Mouse (Mus musculus): ENCODE data around the gene Fam169b. TPM values are rescaled to one million over a fixed set of nuclear protein-coding genes. Genes with fewer than 3 reads are reported as not detected.

Fam169b gene
- polyA plus RNA-seq, 1 experiment from 2014 or later, result not detected

- H3K36me3 ChIP-seq, result no peaks in the 10 kb centered on the region
- 43% methylated on average over 4 of the region's 4 CpGs for WGBS
- H3K4me3 ChIP-seq, result no peak overlapping the region
- no peaks in the 10 kb centered on the region for H3K27me3 ChIP-seq
- ATAC-seq (replicated peaks), result no peak
- no peak overlapping the region for H3K27ac ChIP-seq (replicated peaks)
- H3K9me3 ChIP-seq, result no peaks in the 10 kb centered on the region
- H3K4me2 ChIP-seq (replicated peaks), result no peak overlapping the region
- H3K4me1 ChIP-seq, result no peaks in the 10 kb centered on the region
- no peak overlapping the region for H3K9ac ChIP-seq (replicated peaks)
These were observed 28.0 kb upstream of the Fam169b start for GRCm38 (mm10) chr7:68245681-68246080.

DNA sequence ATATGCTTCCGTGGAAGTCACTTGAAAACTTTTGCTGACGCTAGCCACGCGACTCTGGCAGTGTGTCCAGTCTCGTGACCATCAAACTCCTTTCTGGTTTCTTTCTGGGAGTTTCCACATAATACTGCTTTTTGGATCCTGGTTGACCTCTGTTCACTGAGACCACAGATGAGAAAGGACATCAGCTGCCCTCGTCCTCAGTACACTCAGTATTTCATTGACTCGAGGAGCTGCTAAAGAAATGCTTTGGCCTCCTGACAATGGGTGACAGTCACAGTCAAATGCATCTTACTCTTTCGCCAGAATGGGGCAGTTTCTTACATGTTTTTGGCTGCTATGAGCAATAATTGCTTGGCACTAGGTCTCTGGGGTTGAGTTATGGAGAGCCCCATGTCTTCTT, 27.4 kb upstream of the Fam169b start:
- Histone ChIP-seq H3K9ac (replicated peaks) (no peak overlapping the region), H3K4me1 (no peaks in the 10 kb centered on the region), H3K4me3 (no peak overlapping the region), H3K27ac (replicated peaks) (no peak overlapping the region), H3K4me2 (replicated peaks) (no peak overlapping the region), H3K27me3 (no peaks in the 10 kb centered on the region), H3K9me3 (no peaks in the 10 kb centered on the region), H3K36me3 (no peaks in the 10 kb centered on the region)
- 84% methylated on average over 8 of the region's 8 CpGs for WGBS
- ATAC-seq (replicated peaks), result no peak

- no peak for ATAC-seq (replicated peaks)
- Histone ChIP-seq H3K27me3 (no peaks in the 10 kb centered on the region), H3K9ac (replicated peaks) (no peak overlapping the region), H3K9me3 (no peaks in the 10 kb centered on the region), H3K4me2 (replicated peaks) (no peak overlapping the region), H3K4me1 (no peaks in the 10 kb centered on the region), H3K27ac (replicated peaks) (no peak overlapping the region), H3K4me3 (no peak overlapping the region), H3K36me3 (no peaks in the 10 kb centered on the region)
- 88% methylated on average over 1 of the region's 1 CpGs for WGBS
These were observed 23.2 kb upstream of the Fam169b start for GRCm38 (mm10) chr7:68250411-68250810.

DNA sequence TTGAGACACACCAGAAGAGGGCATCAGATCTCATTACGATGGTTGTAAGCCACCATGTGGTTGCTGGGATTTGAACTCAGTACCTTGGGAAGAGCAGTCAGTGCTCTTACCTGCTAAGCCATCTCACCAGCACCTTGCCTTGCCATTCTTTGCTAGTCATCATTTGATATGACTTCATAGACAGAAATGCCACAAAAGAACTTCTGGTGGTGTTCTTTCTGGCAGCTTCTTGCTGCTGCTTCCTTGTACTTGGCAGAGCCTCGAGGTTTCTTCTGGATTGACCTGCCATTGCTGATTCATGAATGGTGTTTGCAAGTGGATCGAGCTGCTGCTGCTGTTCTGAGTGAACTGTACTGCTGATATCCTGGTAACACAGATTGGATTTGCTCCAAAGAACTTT, 22.7 kb upstream of the Fam169b start:
- Histone ChIP-seq H3K36me3 (no peaks in the 10 kb centered on the region), H3K9ac (replicated peaks) (no peak overlapping the region), H3K4me1 (no peaks in the 10 kb centered on the region), H3K9me3 (no peaks in the 10 kb centered on the region), H3K27ac (replicated peaks) (no peak overlapping the region), H3K4me3 (no peak overlapping the region), H3K4me2 (replicated peaks) (no peak overlapping the region), H3K27me3 (no peaks in the 10 kb centered on the region)
- no peak for ATAC-seq (replicated peaks)
- 88% methylated on average over 3 of the region's 3 CpGs for WGBS

- Histone ChIP-seq H3K4me3 (no peak overlapping the region), H3K27me3 (no peaks in the 10 kb centered on the region), H3K36me3 (no peaks in the 10 kb centered on the region), H3K27ac (replicated peaks) (no peak overlapping the region), H3K9me3 (no peaks in the 10 kb centered on the region), H3K4me2 (replicated peaks) (no peak overlapping the region), H3K9ac (replicated peaks) (no peak overlapping the region), H3K4me1 (no peaks in the 10 kb centered on the region)
- no peak for ATAC-seq (replicated peaks)
- 45% methylated on average over 2 of the region's 2 CpGs for WGBS
These were observed 15.9 kb upstream of the Fam169b start for GRCm38 (mm10) chr7:68257767-68258166.

DNA sequence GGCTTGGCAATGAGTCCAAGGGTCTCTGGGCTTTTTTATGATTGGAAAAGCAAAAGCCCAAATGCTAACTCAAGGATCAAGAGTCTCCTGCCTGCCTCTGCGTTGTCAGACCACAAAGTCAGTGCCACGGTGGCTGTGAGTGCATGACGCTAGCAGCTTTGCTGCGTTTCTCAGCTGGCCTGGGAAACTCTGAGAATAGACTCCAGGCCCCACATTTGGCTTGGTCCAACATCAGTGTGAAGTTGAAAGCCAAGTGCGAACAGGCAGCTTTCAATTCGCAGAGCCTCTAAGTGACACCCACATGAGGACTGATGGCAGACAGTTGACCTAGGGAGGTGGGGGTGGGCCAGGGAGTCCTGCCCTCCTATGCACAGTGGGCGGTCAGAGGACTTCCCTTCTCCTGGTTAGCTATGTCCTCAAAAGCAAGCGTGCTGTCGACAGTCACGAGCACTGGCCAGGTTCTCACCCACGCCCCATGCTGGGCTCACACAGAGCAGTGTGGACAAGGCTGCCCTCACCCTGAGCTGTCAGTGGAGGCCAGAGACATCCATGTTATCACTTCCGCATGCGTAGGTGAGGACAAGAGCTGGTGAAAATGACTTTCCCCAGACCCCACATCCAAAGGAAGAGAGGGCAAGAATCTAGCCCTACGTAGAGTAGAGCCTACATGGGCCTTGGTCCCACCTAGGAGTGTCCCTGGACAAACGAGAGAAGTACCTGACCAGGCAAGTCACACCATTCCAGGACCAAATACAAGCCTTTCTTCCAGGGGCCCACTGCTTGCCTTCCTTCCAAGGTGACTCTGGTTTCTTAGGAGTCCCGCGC, 15.1 kb upstream of the Fam169b start:
- H3K36me3 ChIP-seq, result no peaks in the 10 kb centered on the region
- H3K4me1 ChIP-seq, result no peaks in the 10 kb centered on the region
- no peak overlapping the region for H3K9ac ChIP-seq (replicated peaks)
- no peaks in the 10 kb centered on the region for H3K27me3 ChIP-seq
- 85% methylated on average over 17 of the region's 17 CpGs for WGBS
- H3K4me2 ChIP-seq (replicated peaks), result no peak overlapping the region
- no peak overlapping the region for H3K27ac ChIP-seq (replicated peaks)
- no peak for ATAC-seq (replicated peaks)
- no peaks in the 10 kb centered on the region for H3K9me3 ChIP-seq
- H3K4me3 ChIP-seq, result no peak overlapping the region

GRCm38 (mm10) chr7:68259523-68260081, 14.0 kb upstream of the Fam169b start:
- H3K27ac ChIP-seq (replicated peaks), result no peak overlapping the region
- H3K4me1 ChIP-seq, result peaks cover 9% of the 10 kb centered on the region
- H3K4me3 ChIP-seq, result no peak overlapping the region
- no peaks in the 10 kb centered on the region for H3K36me3 ChIP-seq
- 79% methylated on average over 6 of the region's 6 CpGs for WGBS
- no peak overlapping the region for H3K4me2 ChIP-seq (replicated peaks)
- no peaks in the 10 kb centered on the region for H3K9me3 ChIP-seq
- no peaks in the 10 kb centered on the region for H3K27me3 ChIP-seq
- H3K9ac ChIP-seq (replicated peaks), result no peak overlapping the region
- no peak for ATAC-seq (replicated peaks)

DNA sequence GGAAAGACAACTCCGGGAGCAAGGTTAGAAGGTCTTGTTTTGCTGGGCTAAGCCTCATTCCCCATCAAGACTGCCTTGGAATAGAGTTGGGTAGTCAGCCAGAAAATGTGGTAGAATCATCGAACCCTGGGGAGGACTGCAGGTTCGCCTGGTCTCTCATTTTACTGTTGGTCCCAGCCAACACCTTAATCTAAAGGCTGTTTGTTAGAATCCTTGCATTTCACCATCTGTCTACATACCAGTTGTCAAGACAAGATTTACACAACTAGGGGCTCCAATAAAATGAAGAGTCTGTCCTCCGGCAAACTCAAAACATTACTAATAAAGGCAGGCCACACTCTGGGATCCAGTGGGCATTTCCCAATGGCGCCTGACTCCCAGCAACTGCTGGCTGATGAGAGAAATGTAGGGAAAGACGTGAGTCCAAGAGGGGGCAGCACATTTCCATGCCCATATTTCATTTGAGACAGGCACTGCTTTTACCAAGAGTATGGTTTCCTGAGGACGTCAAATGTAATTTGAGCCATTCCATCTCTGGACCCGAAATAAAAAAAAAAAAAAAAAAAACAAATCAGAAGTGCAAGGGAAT, 10.9 kb upstream of the Fam169b start:
- no peak overlapping the region for H3K27ac ChIP-seq (replicated peaks)
- no peaks in the 10 kb centered on the region for H3K36me3 ChIP-seq
- no peaks in the 10 kb centered on the region for H3K9me3 ChIP-seq
- no peak for ATAC-seq (replicated peaks)
- H3K4me1 ChIP-seq, result peaks cover 14% of the 10 kb centered on the region
- H3K9ac ChIP-seq (replicated peaks), result no peak overlapping the region
- no peak overlapping the region for H3K4me2 ChIP-seq (replicated peaks)
- 71% methylated on average over 8 of the region's 8 CpGs for WGBS
- 0 out of 2 replicates have a peak, but pooled peaks cover 5% of the 10 kb centered on the region for H3K27me3 ChIP-seq
- H3K4me3 ChIP-seq, result no peak overlapping the region

DNA sequence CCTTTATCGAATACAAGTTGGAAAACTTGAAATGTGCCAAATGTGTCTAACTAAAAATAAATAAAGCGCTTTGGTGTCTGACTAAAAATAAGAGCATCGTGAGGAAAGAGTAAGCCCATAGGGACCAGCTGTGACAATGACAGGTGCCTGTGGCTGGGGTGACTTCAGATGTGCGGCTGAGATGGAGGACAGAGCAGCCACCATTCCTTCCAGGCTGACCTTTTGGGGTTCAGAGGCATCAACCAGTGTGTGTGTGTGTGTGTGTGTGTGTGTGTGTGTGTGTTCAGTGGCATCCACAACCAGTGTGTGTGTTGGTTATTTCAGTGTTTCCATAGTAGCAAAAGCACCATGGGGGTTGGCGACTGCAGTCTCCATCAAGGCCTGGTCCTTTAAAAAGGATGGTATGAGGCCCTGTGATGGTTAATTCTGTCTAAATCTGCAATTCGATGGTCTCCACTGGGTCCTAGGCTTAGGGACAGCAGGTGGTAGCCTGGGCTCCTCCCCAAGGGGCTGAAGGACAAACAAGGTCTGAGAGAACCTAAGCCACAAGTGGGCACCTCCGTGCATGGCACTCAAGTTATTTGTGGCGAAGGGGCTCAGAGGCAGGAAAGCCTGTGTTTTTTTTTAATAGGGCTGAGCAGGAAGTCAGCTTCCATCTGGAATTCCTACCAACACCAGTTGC, 10.2 kb upstream of the Fam169b start:
- no peak for ATAC-seq (replicated peaks)
- WGBS, result 58% methylated on average over 8 of the region's 8 CpGs

GRCm38 (mm10) chr7:68264028-68264453, 9.6 kb upstream of the Fam169b start, which contains the start of gene Pgpep1l:
Pgpep1l (minus strand) TSS chr7:68264233.
- Histone ChIP-seq H3K27ac (replicated peaks) (no peak within 1 kb of the TSS), H3K27me3 (0 out of 2 replicates have a peak, but pooled peaks cover 5% of the 10 kb centered on the region), H3K9ac (replicated peaks) (no peak within 1 kb of the TSS), H3K9me3 (no peaks in the 10 kb centered on the region), H3K4me3 (peak within 1 kb of the TSS; percentile 30), H3K36me3 (no peaks in the 10 kb centered on the region), H3K4me1 (peaks cover 14% of the 10 kb centered on the region), H3K4me2 (replicated peaks) (peak within 1 kb of the TSS; percentile 50)
- WGBS, result 8% methylated on average over 25 of the region's 25 CpGs
- ATAC-seq (replicated peaks), result peak; percentile 65

More for the DNA sequence above, 10.2 kb upstream of the Fam169b start:
- H3K36me3 ChIP-seq, result no peaks in the 10 kb centered on the region
- peak overlapping the region; percentile 50 for H3K4me2 ChIP-seq (replicated peaks)
- no peak overlapping the region for H3K27ac ChIP-seq (replicated peaks)
- H3K27me3 ChIP-seq, result 0 out of 2 replicates have a peak, but pooled peaks cover 5% of the 10 kb centered on the region
- H3K9me3 ChIP-seq, result no peaks in the 10 kb centered on the region
- H3K4me3 ChIP-seq, result peak overlapping the region; percentile 30; the same call in 1 of the 2 replicates
- no peak overlapping the region for H3K9ac ChIP-seq (replicated peaks)
- H3K4me1 ChIP-seq, result peaks cover 14% of the 10 kb centered on the region

GRCm38 (mm10) chr7:68264531-68264930, 9.1 kb upstream of the Fam169b start:
- peak; percentile 76 for ATAC-seq (replicated peaks)

GRCm38 (mm10) chr7:68265391-68265790, 8.2 kb upstream of the Fam169b start:
- Histone ChIP-seq H3K36me3 (no peaks in the 10 kb centered on the region), H3K9ac (replicated peaks) (no peak overlapping the region), H3K4me2 (replicated peaks) (no peak overlapping the region), H3K27me3 (0 out of 2 replicates have a peak, but pooled peaks cover 5% of the 10 kb centered on the region), H3K4me1 (peaks cover 14% of the 10 kb centered on the region), H3K27ac (replicated peaks) (no peak overlapping the region), H3K4me3 (no peak overlapping the region), H3K9me3 (no peaks in the 10 kb centered on the region)
- ATAC-seq (replicated peaks), result no peak
- WGBS, result 14% methylated on average over 7 of the region's 7 CpGs

More at GRCm38 (mm10) chr7:68264531-68264930, 9.1 kb upstream of the Fam169b start:
- Histone ChIP-seq H3K36me3 (no peaks in the 10 kb centered on the region), H3K4me2 (replicated peaks) (peak overlapping the region; percentile 50), H3K4me1 (peaks cover 14% of the 10 kb centered on the region), H3K4me3 (peak overlapping the region; percentile 30), H3K27me3 (0 out of 2 replicates have a peak, but pooled peaks cover 5% of the 10 kb centered on the region), H3K9ac (replicated peaks) (no peak overlapping the region), H3K27ac (replicated peaks) (no peak overlapping the region), H3K9me3 (no peaks in the 10 kb centered on the region)
- WGBS, result 15% methylated on average over 14 of the region's 14 CpGs
